ENCODE assay signal across 27 mouse cellular contexts in the genomic region with DNA sequence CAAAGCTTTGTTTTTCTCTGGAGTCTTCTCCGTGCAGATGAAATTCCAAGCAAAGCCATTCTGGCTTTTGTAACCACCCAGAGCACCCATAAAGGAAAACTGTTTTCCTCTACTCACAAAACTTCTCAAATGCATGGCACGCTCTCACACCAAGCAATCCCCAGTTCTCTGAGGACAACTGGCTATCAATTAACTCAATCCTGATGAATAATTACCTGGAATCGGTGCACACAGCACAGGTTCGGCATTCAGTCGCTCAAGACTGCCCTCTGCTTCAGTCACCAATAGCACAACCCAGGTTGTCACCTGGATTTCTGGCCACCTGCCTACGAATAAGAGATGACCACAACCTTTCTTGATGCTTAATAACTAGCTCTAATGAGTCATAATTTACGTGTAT.
DNase-seq lines count a peak whose midpoint lies in the region; ATAC-seq lines count a peak whose summit lies in the region.
"Had no signal": no experiment of that assay in that cellular context is flagged by ENCODE, and none has a peak within 500 bp of the region (broad histone marks: within the 10 kb centered on the region; RNA-seq: fewer than 3 reads in every experiment).

No protein-coding gene starts in this region.

- H3K36me3 ChIP-seq in kidney, embryonic 14.5 days (ENCODE audit: control insufficient read depth, insufficient read depth, low read length), result no peaks in the 10 kb centered on the region
- H3K36me3 ChIP-seq in kidney, embryonic 15.5 days, result no peaks in the 10 kb centered on the region
- no peaks in the 10 kb centered on the region for H3K36me3 ChIP-seq in heart, embryonic 11.5 days (ENCODE audit: control insufficient read depth, insufficient read depth, low read length)
- H3K36me3 ChIP-seq: embryonic facial prominence, embryonic 10.5 days; embryonic facial prominence, embryonic 13.5 days; forebrain, embryonic 12.5 days; forebrain, embryonic 15.5 days; heart, embryonic 13.5 days; hindbrain, embryonic 12.5 days; hindbrain, embryonic 15.5 days had no signal

- no peaks in the 10 kb centered on the region for H3K27me3 ChIP-seq in kidney, embryonic 14.5 days (ENCODE audit: control insufficient read depth, insufficient read depth, low read length)
- no peaks in the 10 kb centered on the region for H3K27me3 ChIP-seq in kidney, embryonic 15.5 days
- H3K27me3 ChIP-seq in heart, embryonic 11.5 days (ENCODE audit: control insufficient read depth, insufficient read depth, low read length), result no peaks in the 10 kb centered on the region
- H3K27me3 ChIP-seq: embryonic facial prominence, embryonic 13.5 days; forebrain, embryonic 15.5 days; heart, embryonic 13.5 days; hindbrain, embryonic 12.5 days; hindbrain, embryonic 15.5 days had no signal

- intact Hi-C loops in gastrocnemius, postnatal 14 days (cut with DNase I; ENCODE audit: low total_unique reads), result no loop called here

- H3K27ac ChIP-seq in kidney, embryonic 14.5 days (ENCODE audit: low read depth, low read length), result no peak overlapping the region
- H3K27ac ChIP-seq in kidney, embryonic 15.5 days, result no peak overlapping the region
- no peak overlapping the region for H3K27ac ChIP-seq in heart, embryonic 11.5 days (ENCODE audit: low read depth, low read length)
- H3K27ac ChIP-seq: embryonic facial prominence, embryonic 10.5 days; embryonic facial prominence, embryonic 13.5 days; forebrain, embryonic 12.5 days; forebrain, embryonic 15.5 days; heart, embryonic 13.5 days; hindbrain, embryonic 12.5 days; hindbrain, embryonic 15.5 days had no signal

- no peak overlapping the region for H3K4me2 ChIP-seq in kidney, embryonic 14.5 days (replicated peaks; ENCODE audit: low read depth, low read length)
- no peak overlapping the region for H3K4me2 ChIP-seq in kidney, embryonic 15.5 days
- no peak overlapping the region for H3K4me2 ChIP-seq in heart, embryonic 11.5 days
- H3K4me2 ChIP-seq: embryonic facial prominence, embryonic 13.5 days; forebrain, embryonic 12.5 days; forebrain, embryonic 15.5 days; heart, embryonic 13.5 days; hindbrain, embryonic 12.5 days; hindbrain, embryonic 15.5 days had no signal

- peak; percentile 24 for DNase-seq in kidney, adult 11 months
- peak; percentile 10 for DNase-seq in kidney, postnatal 10 days
- peak; percentile 25 to 44 for DNase-seq in kidney, postnatal 36 days
- DNase-seq in testis, postnatal 10 days (ENCODE audit: low spot score), result no peak
- DNase-seq in gastrocnemius, postnatal 14 days, result no peak
- DNase-seq: adrenal gland, adult 8-10 months; adrenal gland, postnatal 25 days; cerebellum, adult 11-12 months; cerebellum, adult 8-10 months; cerebellum, postnatal 10 days; cerebellum, postnatal 36 days; embryo, embryonic 11 days; gastrocnemius, postnatal 36 days; heart, adult 18-20 months; heart, postnatal 14 days had no signal

- 74% methylated on average over 7 of the region's 7 CpGs for WGBS in kidney, embryonic 14.5 days
- 75% methylated on average over 7 of the region's 7 CpGs for WGBS in kidney, embryonic 15.5 days
- 83% methylated on average over 7 of the region's 7 CpGs for WGBS in heart, embryonic 11.5 days (ENCODE audit: insufficient replicate concordance)

- no peak for ATAC-seq in kidney, embryonic 14.5 days (ENCODE audit: low FRiP score, low TSS enrichment)
- ATAC-seq in kidney, embryonic 15.5 days (replicated peaks; ENCODE audit: low FRiP score), result peak; percentile 66; the same call in 1 of the 2 replicates
- ATAC-seq in heart, embryonic 11.5 days (replicated peaks; ENCODE audit: insufficient number of reproducible peaks, low FRiP score, low TSS enrichment), result no peak
- ATAC-seq: activated CD4-positive, CD25-positive, alpha-beta regulatory T cell, adult 4 months; forebrain, embryonic 15.5 days had no signal

- no peak overlapping the region for H3K9ac ChIP-seq in kidney, embryonic 14.5 days (ENCODE audit: low read depth, low read length)
- no peak overlapping the region for H3K9ac ChIP-seq in kidney, embryonic 15.5 days
- no peak overlapping the region for H3K9ac ChIP-seq in heart, embryonic 11.5 days (ENCODE audit: low read depth, low read length)
- H3K9ac ChIP-seq: embryonic facial prominence, embryonic 13.5 days; forebrain, embryonic 12.5 days; forebrain, embryonic 15.5 days; heart, embryonic 13.5 days; hindbrain, embryonic 12.5 days; hindbrain, embryonic 15.5 days had no signal

- H3K9me3 ChIP-seq in kidney, embryonic 14.5 days (ENCODE audit: control insufficient read depth, low read length), result no peaks in the 10 kb centered on the region
- no peaks in the 10 kb centered on the region for H3K9me3 ChIP-seq in kidney, embryonic 15.5 days (replicated peaks)
- no peaks in the 10 kb centered on the region for H3K9me3 ChIP-seq in heart, embryonic 11.5 days (replicated peaks; ENCODE audit: control insufficient read depth, low read length)
- H3K9me3 ChIP-seq: embryonic facial prominence, embryonic 10.5 days; embryonic facial prominence, embryonic 13.5 days; forebrain, embryonic 12.5 days; forebrain, embryonic 15.5 days; heart, embryonic 13.5 days; hindbrain, embryonic 12.5 days; hindbrain, embryonic 15.5 days had no signal

- H3K4me3 ChIP-seq in kidney, embryonic 14.5 days (ENCODE audit: low read length), result no peak overlapping the region
- no peak overlapping the region for H3K4me3 ChIP-seq in kidney, embryonic 15.5 days (replicated peaks)
- H3K4me3 ChIP-seq in heart, embryonic 11.5 days (ENCODE audit: low read depth, low read length), result no peak overlapping the region
- H3K4me3 ChIP-seq: embryonic facial prominence, embryonic 10.5 days; embryonic facial prominence, embryonic 13.5 days; erythroblast, embryonic 14.5 days; forebrain, embryonic 12.5 days; forebrain, embryonic 15.5 days; heart, embryonic 13.5 days; hindbrain, embryonic 12.5 days; hindbrain, embryonic 15.5 days had no signal

- H3K4me1 ChIP-seq in kidney, embryonic 14.5 days (ENCODE audit: control insufficient read depth, insufficient read depth, low read length), result 0 out of 2 replicates have a peak, but pooled peaks cover 4% of the 10 kb centered on the region
- H3K4me1 ChIP-seq in kidney, embryonic 15.5 days, result peaks cover 13% of the 10 kb centered on the region
- no peaks in the 10 kb centered on the region for H3K4me1 ChIP-seq in heart, embryonic 11.5 days (ENCODE audit: control insufficient read depth, insufficient read depth, low read length)
- H3K4me1 ChIP-seq: embryonic facial prominence, embryonic 10.5 days; embryonic facial prominence, embryonic 13.5 days; forebrain, embryonic 12.5 days; forebrain, embryonic 15.5 days; heart, embryonic 13.5 days; hindbrain, embryonic 12.5 days; hindbrain, embryonic 15.5 days had no signal

Comparison
In these comparisons a context has a peak if more than half of its experiments do, and no peak if none do; other contexts are left out.
1. DNase-seq: peak in kidney, adult 11 months (single experiment), kidney, postnatal 10 days (single experiment) and kidney, postnatal 36 days (2 of 2); none in testis, postnatal 10 days (single experiment) and gastrocnemius, postnatal 14 days (single experiment).